Mouse (Mus musculus) cortical plate, adult 2 months (tissue): ENCODE data around the gene Apeh.
"Not testable (repeated sequence)": the region's sequence is repeated elsewhere in the genome, so short reads cannot be mapped to it uniquely, and the experiment has no call there.

ENCODE experiments used
- CTCF ChIP-seq: fragments of 200-500 bp; IDR thresholded peaks from 2 replicates; pipeline ENCODE4 v1.5.1; 2011; ENCODE audit warnings: mild to moderate bottlenecking, control low read depth, low read length; ENCODE audit not compliant: insufficient read depth; ENCODE audit errors: extremely low read depth
- POLR2A ChIP-seq: fragments of 200-500 bp; IDR thresholded peaks from 2 replicates; pipeline ENCODE4 v1.6.1; 2011; ENCODE audit warnings: mild to moderate bottlenecking, low read length, control low read depth; ENCODE audit not compliant: insufficient read depth; ENCODE audit errors: extremely low read depth

DNA sequence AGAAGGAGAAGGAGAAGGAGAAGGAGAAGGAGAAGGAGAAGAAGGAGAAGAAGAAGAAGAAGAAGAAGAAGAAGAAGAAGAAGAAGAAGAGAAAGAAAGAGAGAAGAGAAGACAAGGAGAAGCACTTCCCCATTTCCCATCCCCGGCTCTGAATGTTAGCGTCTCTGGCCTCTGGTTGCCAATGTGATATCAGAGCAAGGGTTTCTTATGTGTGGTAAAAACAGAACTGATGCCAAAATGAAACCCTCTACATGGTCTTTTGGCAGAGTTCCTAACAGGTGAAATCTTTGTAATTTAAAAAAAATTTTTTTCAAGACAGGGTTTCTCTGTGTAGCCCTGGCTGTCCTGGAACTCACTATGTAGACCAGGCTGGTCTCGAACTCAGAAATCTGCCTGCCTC lies 41.3 kb upstream of the Apeh start:
- TF ChIP-seq CTCF, POLR2A: not testable (repeated sequence)
